Mouse (Mus musculus): ENCODE data around the gene Slc22a20. TPM values are rescaled to one million over a fixed set of nuclear protein-coding genes. Genes with fewer than 3 reads are reported as not detected.

The Slc22a20 gene
- polyA plus RNA-seq, 1 experiment from 2014 or later, result not detected

Other genes starting within 250 kb of the Slc22a20 start
- 22.8 and 24.6 TPM in 2 replicates for gene Ltbp3, start 245.2 kb downstream of the Slc22a20 start, polyA plus RNA-seq (2015; fragmentation: Nextera tagmentation; extraction: Ambion mirVana)
- gene Scyl1, start 214.7 kb downstream of the Slc22a20 start, polyA plus RNA-seq (2015; fragmentation: Nextera tagmentation; extraction: Ambion mirVana), result 66.3 and 67.8 TPM in 2 replicates
- gene Frmd8, start 110.9 kb downstream of the Slc22a20 start, polyA plus RNA-seq (2015; fragmentation: Nextera tagmentation; extraction: Ambion mirVana), result 27.4 and 29.5 TPM in 2 replicates
- 5.1 and 5.5 TPM in 2 replicates for gene Slc25a45, start 108.3 kb downstream of the Slc22a20 start, polyA plus RNA-seq (2015; fragmentation: Nextera tagmentation; extraction: Ambion mirVana)
- gene Tigd3, start 92.0 kb downstream of the Slc22a20 start, polyA plus RNA-seq (2015; fragmentation: Nextera tagmentation; extraction: Ambion mirVana), result 1.7 and 1.8 TPM in 2 replicates
- 117 and 127 TPM in 2 replicates for gene Dpf2, start 73.1 kb downstream of the Slc22a20 start, polyA plus RNA-seq (2015; fragmentation: Nextera tagmentation; extraction: Ambion mirVana)
- 13.4 and 13.9 TPM in 2 replicates for gene Cdc42ep2, start 61.3 kb downstream of the Slc22a20 start, polyA plus RNA-seq (2015; fragmentation: Nextera tagmentation; extraction: Ambion mirVana)
- gene Pola2, start 21.9 kb downstream of the Slc22a20 start, polyA plus RNA-seq (2015; fragmentation: Nextera tagmentation; extraction: Ambion mirVana), result 49.6 and 50.4 TPM in 2 replicates
- 22.0 and 22.7 TPM in 2 replicates for gene Capn1, start 29.8 kb upstream of the Slc22a20 start, polyA plus RNA-seq (2015; fragmentation: Nextera tagmentation; extraction: Ambion mirVana)
- gene Syvn1, start 60.4 kb upstream of the Slc22a20 start, polyA plus RNA-seq (2015; fragmentation: Nextera tagmentation; extraction: Ambion mirVana), result 27.5 and 29.2 TPM in 2 replicates
- 63.2 and 65.9 TPM in 2 replicates for gene Mrpl49, start 71.6 kb upstream of the Slc22a20 start, polyA plus RNA-seq (2015; fragmentation: Nextera tagmentation; extraction: Ambion mirVana)
- gene Fau, start 71.7 kb upstream of the Slc22a20 start, polyA plus RNA-seq (2015; fragmentation: Nextera tagmentation; extraction: Ambion mirVana), result 635 and 729 TPM in 2 replicates
- gene Znhit2, start 75.0 kb upstream of the Slc22a20 start, polyA plus RNA-seq (2015; fragmentation: Nextera tagmentation; extraction: Ambion mirVana), result 25.0 and 26.0 TPM in 2 replicates
- gene Tm7sf2, start 82.2 kb upstream of the Slc22a20 start, polyA plus RNA-seq (2015; fragmentation: Nextera tagmentation; extraction: Ambion mirVana), result 25.5 and 29.1 TPM in 2 replicates
- gene Vps51, start 91.1 kb upstream of the Slc22a20 start, polyA plus RNA-seq (2015; fragmentation: Nextera tagmentation; extraction: Ambion mirVana), result 61.8 and 69.0 TPM in 2 replicates
- gene Tmem262, start 93.9 kb upstream of the Slc22a20 start, polyA plus RNA-seq (2015; fragmentation: Nextera tagmentation; extraction: Ambion mirVana), result not detected in 2 replicates
- 0.71 and 1.3 TPM in 2 replicates for gene Gm28374, start 96.1 kb upstream of the Slc22a20 start, polyA plus RNA-seq (2015; fragmentation: Nextera tagmentation; extraction: Ambion mirVana)
- gene Zfpl1, start 98.8 kb upstream of the Slc22a20 start, polyA plus RNA-seq (2015; fragmentation: Nextera tagmentation; extraction: Ambion mirVana), result 62.7 and 70.3 TPM in 2 replicates
- gene Cdca5, start 98.8 kb upstream of the Slc22a20 start, polyA plus RNA-seq (2015; fragmentation: Nextera tagmentation; extraction: Ambion mirVana), result 29.9 and 31.0 TPM in 2 replicates
- 0.19 TPM in 1 of 2 replicates, not detected in the other for gene AC131692.1, start 108.3 kb upstream of the Slc22a20 start, polyA plus RNA-seq (2015; fragmentation: Nextera tagmentation; extraction: Ambion mirVana)
- 1.2 and 2.9 TPM in 2 replicates for gene Naaladl1, start 119.6 kb upstream of the Slc22a20 start, polyA plus RNA-seq (2015; fragmentation: Nextera tagmentation; extraction: Ambion mirVana)
- gene Sac3d1, start 132.5 kb upstream of the Slc22a20 start, polyA plus RNA-seq (2015; fragmentation: Nextera tagmentation; extraction: Ambion mirVana), result 23.8 and 25.2 TPM in 2 replicates
- gene Snx15, start 142.2 kb upstream of the Slc22a20 start, polyA plus RNA-seq (2015; fragmentation: Nextera tagmentation; extraction: Ambion mirVana), result 30.9 and 31.9 TPM in 2 replicates
- 0.25 and 0.44 TPM in 2 replicates for gene Batf2, start 154.8 kb upstream of the Slc22a20 start, polyA plus RNA-seq (2015; fragmentation: Nextera tagmentation; extraction: Ambion mirVana)
- 96.8 and 106 TPM in 2 replicates for gene Arl2, start 155.4 kb upstream of the Slc22a20 start, polyA plus RNA-seq (2015; fragmentation: Nextera tagmentation; extraction: Ambion mirVana)
- not detected in 2 replicates for gene Majin, start 198.2 kb upstream of the Slc22a20 start, polyA plus RNA-seq (2015; fragmentation: Nextera tagmentation; extraction: Ambion mirVana)
- gene Gpha2, start 240.2 kb upstream of the Slc22a20 start, polyA plus RNA-seq (2015; fragmentation: Nextera tagmentation; extraction: Ambion mirVana), result 0.41 and 0.48 TPM in 2 replicates
- 20.6 and 22.1 TPM in 2 replicates for gene Ppp2r5b, start 249.7 kb upstream of the Slc22a20 start, polyA plus RNA-seq (2015; fragmentation: Nextera tagmentation; extraction: Ambion mirVana)

Measured in stomach, embryonic 16.5 days (tissue).